8 mouse cellular contexts compared by ENCODE assay signal in genomic region chr4:46304757-46305384, GRCm38 (mm10). TPM values are rescaled to one million over a fixed set of nuclear protein-coding genes. Genes with fewer than 3 reads are reported as not detected.
DNase-seq lines count a peak whose midpoint lies in the region; ATAC-seq and TF ChIP-seq lines count a peak whose summit lies in the region.

No protein-coding gene starts in this region.

- H3K27ac ChIP-seq in embryonic fibroblast, embryonic 13.5 days (ENCODE audit: insufficient read depth, low read length), result peak overlapping the region; percentile 55; the same call in 1 of the 2 replicates
- H3K27ac ChIP-seq in heart, embryonic 10.5 days, result peak overlapping the region; percentile 95
- H3K27ac ChIP-seq in kidney, embryonic 16.5 days (ENCODE audit: low read length), result peak overlapping the region; percentile 38; the same call in 1 of the 2 replicates

- H3K4me2 ChIP-seq in kidney, embryonic 16.5 days (replicated peaks; ENCODE audit: low read depth, low read length), result peak overlapping the region; percentile 77

- peaks cover 11% of the 10 kb centered on the region; the same call in 1 of the 2 replicates for H3K4me1 ChIP-seq in embryonic fibroblast, embryonic 13.5 days (ENCODE audit: control insufficient read depth, insufficient read depth, low read length)
- peaks cover 13% of the 10 kb centered on the region for H3K4me1 ChIP-seq in heart, embryonic 10.5 days
- no peaks in the 10 kb centered on the region for H3K4me1 ChIP-seq in kidney, embryonic 16.5 days (ENCODE audit: insufficient read depth, low read length)

- ATAC-seq in kidney, embryonic 16.5 days (ENCODE audit: low FRiP score, low TSS enrichment), result peak; percentile 88

- H3K36me3 ChIP-seq in heart, embryonic 10.5 days, result no peaks in the 10 kb centered on the region
- no peaks in the 10 kb centered on the region for H3K36me3 ChIP-seq in kidney, embryonic 16.5 days (ENCODE audit: insufficient read depth, low read length)

- H3K9ac ChIP-seq in kidney, embryonic 16.5 days (replicated peaks; ENCODE audit: low read length), result peak overlapping the region; percentile 84

- WGBS in heart, embryonic 10.5 days, result under 1% methylated on average over 73 of the region's 78 CpGs
- under 1% methylated on average over 60 of the region's 78 CpGs for WGBS in kidney, embryonic 16.5 days

- peak; percentile 78 for DNase-seq in A20 (ENCODE audit: low read depth, low spot score)
- peak; percentile 91 for DNase-seq in brain, adult 2 months (ENCODE audit: low read depth, low spot score)
- DNase-seq in heart, embryonic 10.5 days (ENCODE audit: low spot score), result peak; percentile 81
- peak; percentile 78 for DNase-seq in liver
- DNase-seq in monocyte, adult 2 months (ENCODE audit: low read depth in 1 of 2, low spot score in 2 of 2), result peak; percentile 20 to 64
- peak; percentile 58 to 73 for DNase-seq in spleen, postnatal 14 days (ENCODE audit: low spot score in 2 of 2)

- H3K9me3 ChIP-seq in heart, embryonic 10.5 days, result no peaks in the 10 kb centered on the region
- no peaks in the 10 kb centered on the region for H3K9me3 ChIP-seq in kidney, embryonic 16.5 days (ENCODE audit: low read length)

- TF ChIP-seq CTCF in embryonic fibroblast, embryonic 13.5 days (IDR thresholded peaks at IDR 0.05; ENCODE audit: borderline replicate concordance, insufficient read depth, low read length), result no peak

- peaks cover 83% of the 10 kb centered on the region for H3K27me3 ChIP-seq in heart, embryonic 10.5 days (ENCODE audit: insufficient read depth, poor library complexity, severe bottlenecking)
- no peaks in the 10 kb centered on the region; the same call in 1 of the 2 replicates for H3K27me3 ChIP-seq in kidney, embryonic 16.5 days (ENCODE audit: insufficient read depth, low read length)

- peak overlapping the region; percentile 66 for H3K4me3 ChIP-seq in embryonic fibroblast, embryonic 13.5 days (ENCODE audit: insufficient read depth, low read length)
- peak overlapping the region; percentile 87 for H3K4me3 ChIP-seq in heart, embryonic 10.5 days
- H3K4me3 ChIP-seq in kidney, embryonic 16.5 days (ENCODE audit: low read length), result peak overlapping the region; percentile 76

- TF ChIP-seq POLR2A in embryonic fibroblast, embryonic 13.5 days (IDR thresholded peaks at IDR 0.05; ENCODE audit: low read depth, low read length), result peak; percentile 46; the same call in 1 of the 2 replicates

RNA-seq across cellular contexts. Expression of gene Foxe1, which starts 38.5 kb away (rescaled TPM):
- polyA plus RNA-seq in embryonic fibroblast, embryonic 13.5 days (2011; ENCODE audit: insufficient read length, low read depth, missing spikeins), result not detected in 2 replicates
- 0.23 and 1.6 TPM in 2 replicates for polyA plus RNA-seq in heart, embryonic 10.5 days (2016; fragmentation: Nextera tagmentation; extraction: Ambion mirVana)
- not detected in 2 replicates for polyA plus RNA-seq in kidney, embryonic 16.5 days (2015; fragmentation: Nextera tagmentation; extraction: Ambion mirVana)

Comparison
In these comparisons a context has a peak if more than half of its experiments do, and no peak if none do; other contexts are left out.
1. Peak in every context shown above with its lines: DNase-seq, ATAC-seq, H3K4me3 ChIP-seq and H3K27ac ChIP-seq.
2. H3K27ac ChIP-seq: peak in every context shown above with its lines; median percentile 95 in heart, embryonic 10.5 days; 55 in embryonic fibroblast, embryonic 13.5 days; 38 in kidney, embryonic 16.5 days.